Mouse (Mus musculus): ENCODE data around the gene Brinp3. TPM values are rescaled to one million over a fixed set of nuclear protein-coding genes. Genes with fewer than 3 reads are reported as not detected.

Gene Brinp3
- total and polyA plus RNA-seq, 2 experiments from 2014 or later = 32.2 to 59.0 TPM

GRCm38 (mm10) chr1:146787236-146787635 is 292.7 kb downstream of the Brinp3 start:
- Histone ChIP-seq H3K4me1 (ENCODE audit: insufficient read depth) (no peaks in the 10 kb centered on the region), H3K9me3 (ENCODE audit: low read length) (no peaks in the 10 kb centered on the region), H3K4me3 (ENCODE audit: low read depth, low read length) (no peak overlapping the region), H3K27me3 (ENCODE audit: insufficient read depth, low read length) (no peaks in the 10 kb centered on the region), H3K4me2 (ENCODE audit: low read depth) (no peak overlapping the region), H3K27ac (ENCODE audit: low read depth, low read length) (no peak overlapping the region), H3K36me3 (ENCODE audit: insufficient read depth) (no peaks in the 10 kb centered on the region), H3K9ac (no peak overlapping the region)
- WGBS = 68% methylated on average over 2 of the region's 2 CpGs
- TF ChIP-seq CTCF (IDR thresholded peaks at IDR 0.05; ENCODE audit: low read depth) = no peak
- no peak for ATAC-seq
- DNase-seq = no peak

- Histone ChIP-seq H3K4me2 (ENCODE audit: low read depth) (no peak overlapping the region), H3K27ac (ENCODE audit: low read depth, low read length) (no peak overlapping the region), H3K9ac (no peak overlapping the region), H3K4me3 (ENCODE audit: low read depth, low read length) (no peak overlapping the region), H3K9me3 (ENCODE audit: low read length) (no peaks in the 10 kb centered on the region), H3K27me3 (ENCODE audit: insufficient read depth, low read length) (no peaks in the 10 kb centered on the region), H3K4me1 (ENCODE audit: insufficient read depth) (no peaks in the 10 kb centered on the region), H3K36me3 (ENCODE audit: insufficient read depth) (no peaks in the 10 kb centered on the region)
- no peak for ATAC-seq
- no peak for TF ChIP-seq CTCF (IDR thresholded peaks at IDR 0.05; ENCODE audit: low read depth)
- peak; percentile 41 for DNase-seq
Observed at GRCm38 (mm10) chr1:146792826-146793225, 298.3 kb downstream of the Brinp3 start.

- ATAC-seq = no peak
- no peaks in the 10 kb centered on the region for H3K36me3 ChIP-seq (ENCODE audit: insufficient read depth)
- no peak overlapping the region for H3K9ac ChIP-seq
- no peak for DNase-seq
- WGBS = 80% methylated on average over 6 of the region's 6 CpGs
- H3K4me1 ChIP-seq (ENCODE audit: insufficient read depth) = no peaks in the 10 kb centered on the region
- TF ChIP-seq CTCF (IDR thresholded peaks at IDR 0.05; ENCODE audit: low read depth) = no peak
- no peaks in the 10 kb centered on the region for H3K9me3 ChIP-seq (ENCODE audit: low read length)
- H3K27ac ChIP-seq (ENCODE audit: low read depth, low read length) = no peak overlapping the region
- H3K4me3 ChIP-seq (ENCODE audit: low read depth, low read length) = no peak overlapping the region
- H3K27me3 ChIP-seq (ENCODE audit: insufficient read depth, low read length) = no peaks in the 10 kb centered on the region
- no peak overlapping the region for H3K4me2 ChIP-seq (ENCODE audit: low read depth)
Observed at GRCm38 (mm10) chr1:146799986-146800553, 305.5 kb downstream of the Brinp3 start.

GRCm38 (mm10) chr1:146801821-146802220 is 307.3 kb downstream of the Brinp3 start:
- no peak for ATAC-seq
- Histone ChIP-seq H3K9me3 (ENCODE audit: low read length) (no peaks in the 10 kb centered on the region), H3K4me1 (ENCODE audit: insufficient read depth) (no peaks in the 10 kb centered on the region), H3K4me2 (ENCODE audit: low read depth) (no peak overlapping the region), H3K4me3 (ENCODE audit: low read depth, low read length) (no peak overlapping the region), H3K27ac (ENCODE audit: low read depth, low read length) (no peak overlapping the region), H3K27me3 (ENCODE audit: insufficient read depth, low read length) (no peaks in the 10 kb centered on the region), H3K9ac (no peak overlapping the region), H3K36me3 (ENCODE audit: insufficient read depth) (no peaks in the 10 kb centered on the region)
- no peak for DNase-seq
- 92% methylated on average over 3 of the region's 3 CpGs for WGBS
- no peak for TF ChIP-seq CTCF (IDR thresholded peaks at IDR 0.05; ENCODE audit: low read depth)

- Histone ChIP-seq H3K36me3 (ENCODE audit: insufficient read depth) (no peaks in the 10 kb centered on the region), H3K9ac (no peak overlapping the region), H3K9me3 (ENCODE audit: low read length) (no peaks in the 10 kb centered on the region), H3K4me1 (ENCODE audit: insufficient read depth) (no peaks in the 10 kb centered on the region), H3K4me3 (ENCODE audit: low read depth, low read length) (no peak overlapping the region), H3K4me2 (ENCODE audit: low read depth) (no peak overlapping the region), H3K27ac (ENCODE audit: low read depth, low read length) (no peak overlapping the region), H3K27me3 (ENCODE audit: insufficient read depth, low read length) (no peaks in the 10 kb centered on the region)
- 78% methylated on average over 4 of the region's 4 CpGs for WGBS
- no peak for ATAC-seq
- no peak for DNase-seq
- TF ChIP-seq CTCF (IDR thresholded peaks at IDR 0.05; ENCODE audit: low read depth) = no peak
Observed at GRCm38 (mm10) chr1:146807765-146808164, 313.2 kb downstream of the Brinp3 start.

GRCm38 (mm10) chr1:146833888-146834287 is 339.3 kb downstream of the Brinp3 start:
- H3K36me3 ChIP-seq (ENCODE audit: insufficient read depth) = no peaks in the 10 kb centered on the region
- H3K9me3 ChIP-seq (ENCODE audit: low read length) = no peaks in the 10 kb centered on the region
- H3K4me2 ChIP-seq (ENCODE audit: low read depth) = no peak overlapping the region
- WGBS = 19% methylated on average over 1 of the region's 1 CpGs
- no peak overlapping the region for H3K4me3 ChIP-seq (ENCODE audit: low read depth, low read length)
- no peaks in the 10 kb centered on the region for H3K27me3 ChIP-seq (ENCODE audit: insufficient read depth, low read length)
- no peak overlapping the region for H3K9ac ChIP-seq
- H3K4me1 ChIP-seq (ENCODE audit: insufficient read depth) = no peaks in the 10 kb centered on the region
- no peak for TF ChIP-seq CTCF (IDR thresholded peaks at IDR 0.05; ENCODE audit: low read depth)
- DNase-seq = no peak
- H3K27ac ChIP-seq (ENCODE audit: low read depth, low read length) = no peak overlapping the region
- ATAC-seq = no peak

- no peaks in the 10 kb centered on the region for H3K27me3 ChIP-seq (ENCODE audit: insufficient read depth, low read length)
- no peaks in the 10 kb centered on the region for H3K4me1 ChIP-seq (ENCODE audit: insufficient read depth)
- TF ChIP-seq CTCF (IDR thresholded peaks at IDR 0.05; ENCODE audit: low read depth) = no peak
- 41% methylated on average over 2 of the region's 2 CpGs for WGBS
- H3K27ac ChIP-seq (ENCODE audit: low read depth, low read length) = no peak overlapping the region
- DNase-seq = peak; percentile 29
- H3K9me3 ChIP-seq (ENCODE audit: low read length) = no peaks in the 10 kb centered on the region
- no peak overlapping the region for H3K9ac ChIP-seq
- no peak overlapping the region for H3K4me3 ChIP-seq (ENCODE audit: low read depth, low read length)
- no peaks in the 10 kb centered on the region for H3K36me3 ChIP-seq (ENCODE audit: insufficient read depth)
- ATAC-seq = peak; percentile 81
- H3K4me2 ChIP-seq (ENCODE audit: low read depth) = no peak overlapping the region
Observed at GRCm38 (mm10) chr1:146844087-146844486, 349.5 kb downstream of the Brinp3 start.
